Mouse (Mus musculus) limb, embryonic 12.5 days (tissue): Measurements from ENCODE around the gene Scaf11. TPM values are rescaled to one million over a fixed set of nuclear protein-coding genes. Genes with fewer than 3 reads are reported as not detected.

Experiments
- microRNA-seq: library from miRNA; unstranded; fragments of <30 nt; microRNA quantifications from one replicate; pipeline ENCODE4, GENCODE M21; 2017
- polyA plus RNA-seq: library from polyadenylated mRNA; unstranded; fragments of >200 nt; fragmentation: Nextera tagmentation; extraction: Ambion mirVana; gene quantifications from 2 replicates; pipeline ENCODE4 v1.2.1, GENCODE M21; 2016

Scaf11 gene
- polyA plus RNA-seq, 1 experiment from 2014 or later, result 133 TPM

Small RNA genes lying within 50 kb of the gene (microRNA-seq; reads per million reads assigned to microRNA genes)
- not detected for gene Gm25397

Other genes starting within 250 kb of the Scaf11 start
- gene Arid2, start 173.3 kb downstream of the Scaf11 start, polyA plus RNA-seq, result 35.6 and 36.5 TPM in 2 replicates
- gene Slc38a1, start 182.1 kb upstream of the Scaf11 start, polyA plus RNA-seq, result 121 and 152 TPM in 2 replicates
- gene Slc38a2, start 238.9 kb upstream of the Scaf11 start, polyA plus RNA-seq, result 210 and 217 TPM in 2 replicates